Mouse (Mus musculus) hindbrain, embryonic 14.5 days (tissue): ENCODE data around the gene H2-M5. TPM values are rescaled to one million over a fixed set of nuclear protein-coding genes. Genes with fewer than 3 reads are reported as not detected.
A peak's percentile ranks its signal among the peaks of the same experiment; 100 is the strongest.
"Not testable (repeated sequence)": the region's sequence is repeated elsewhere in the genome, so short reads cannot be mapped to it uniquely, and the experiment has no call there.

Experiments used
- ATAC-seq: fragments of 200-750 bp; cut with Nextera tagmentation; 2 replicates; pipeline ENCODE4 v1.8.0; 2017; ENCODE audit warnings: moderate number of reproducible peaks, mild to moderate bottlenecking, moderate TSS enrichment, moderate library complexity; ENCODE audit not compliant: low FRiP score
- DNase-seq: peaks from one replicate; pipeline ENCODE4 v3.0.0-alpha.2; 2015; ENCODE audit warnings: low spot score
- H3K27ac ChIP-seq: fragments of 300-500 bp; sonication (generic); 2 replicates; pipeline ENCODE4 v1.5.1; 2014; ENCODE audit warnings: mild to moderate bottlenecking, moderate library complexity
- H3K27me3 ChIP-seq: fragments of 300-500 bp; sonication (generic); 2 replicates; pipeline ENCODE4 v1.6.1; 2014; ENCODE audit warnings: mild to moderate bottlenecking, low read length, mixed read lengths; ENCODE audit not compliant: control insufficient read depth, insufficient read depth
- H3K36me3 ChIP-seq: fragments of 300-500 bp; sonication (generic); replicated peaks from 2 replicates; pipeline ENCODE4 v1.6.1; 2014; ENCODE audit not compliant: control insufficient read depth, insufficient read depth
- H3K4me1 ChIP-seq: fragments of 300-500 bp; sonication (generic); replicated peaks from 2 replicates; pipeline ENCODE4 v1.6.1; 2014; ENCODE audit warnings: antibody characterized with exemption, low read length, mixed read lengths; ENCODE audit not compliant: control insufficient read depth, insufficient read depth
- H3K4me2 ChIP-seq: fragments of 300-500 bp; sonication (generic); replicated peaks from 2 replicates; pipeline ENCODE4 v1.6.1; 2014; ENCODE audit warnings: mild to moderate bottlenecking, moderate library complexity
- H3K4me3 ChIP-seq: fragments of 300-500 bp; sonication (generic); replicated peaks from 2 replicates; pipeline ENCODE4 v1.5.1; 2014; ENCODE audit warnings: mild to moderate bottlenecking, low read length
- H3K9ac ChIP-seq: fragments of 300-500 bp; sonication (generic); 2 replicates; pipeline ENCODE4 v1.6.1; 2014
- H3K9me3 ChIP-seq: fragments of 300-500 bp; sonication (generic); 2 replicates; pipeline ENCODE4 v1.6.1; 2016; ENCODE audit warnings: low read length; ENCODE audit not compliant: control insufficient read depth
- WGBS: fragments of 180-500 bp; shearing (Covaris S2); extraction: QIAGEN DNeasy Blood & Tissue Kit; methylation state at CpG from one replicate; pipeline ENCODE4 v1.1.7; 2014; 5-methylcytosine and 5-hydroxymethylcytosine counted together
- polyA plus RNA-seq: library from polyadenylated mRNA; unstranded; fragments of >200 nt; fragmentation: Nextera tagmentation; extraction: Ambion mirVana; gene quantifications from 2 replicates; pipeline ENCODE4 v1.2.1, GENCODE M21; 2014

H2-M5 gene
- polyA plus RNA-seq, 1 experiment from 2014 or later = 1.0 TPM

- Histone ChIP-seq H3K4me2 (no peak overlapping the region), H3K27ac (no peak overlapping the region), H3K27me3 (no peaks in the 10 kb centered on the region), H3K9ac (no peak overlapping the region), H3K9me3 (no peaks in the 10 kb centered on the region), H3K4me1 (no peaks in the 10 kb centered on the region), H3K4me3 (no peak overlapping the region), H3K36me3 (no peaks in the 10 kb centered on the region)
- 30% methylated on average over 7 of the region's 7 CpGs for WGBS
- ATAC-seq (no peak), DNase-seq (peak; percentile 86)
Observed at GRCm38 (mm10) chr17:36997033-36997735, 7.8 kb upstream of the H2-M5 start.

GRCm38 (mm10) chr17:36995448-36995847 lies 6.1 kb upstream of the H2-M5 start:
- 57% methylated on average over 3 of the region's 3 CpGs for WGBS

GRCm38 (mm10) chr17:36994528-36994927 lies 5.2 kb upstream of the H2-M5 start:
- Histone ChIP-seq H3K9me3 (no peaks in the 10 kb centered on the region), H3K27ac (no peak overlapping the region), H3K36me3 (no peaks in the 10 kb centered on the region), H3K9ac (no peak overlapping the region), H3K4me2 (no peak overlapping the region), H3K4me1 (no peaks in the 10 kb centered on the region), H3K27me3 (peaks cover 5% of the 10 kb centered on the region; the same call in 1 of the 2 replicates), H3K4me3 (no peak overlapping the region)
- DNase-seq = no peak
- ATAC-seq = no peak
- 88% methylated on average over 2 of the region's 2 CpGs for WGBS

More at GRCm38 (mm10) chr17:36995448-36995847, 6.1 kb upstream of the H2-M5 start:
- H3K9ac ChIP-seq = no peak overlapping the region
- no peak overlapping the region for H3K4me2 ChIP-seq
- no peaks in the 10 kb centered on the region for H3K4me1 ChIP-seq
- H3K36me3 ChIP-seq = no peaks in the 10 kb centered on the region
- ATAC-seq (no peak), DNase-seq (no peak)
- no peaks in the 10 kb centered on the region for H3K27me3 ChIP-seq
- no peak overlapping the region for H3K27ac ChIP-seq
- H3K9me3 ChIP-seq = no peaks in the 10 kb centered on the region
- no peak overlapping the region for H3K4me3 ChIP-seq

GRCm38 (mm10) chr17:36993770-36994325 lies 4.5 kb upstream of the H2-M5 start:
- H3K9ac ChIP-seq = no peak overlapping the region
- H3K27ac ChIP-seq = no peak overlapping the region
- DNase-seq (no peak), ATAC-seq (no peak)
- H3K27me3 ChIP-seq = peaks cover 11% of the 10 kb centered on the region
- WGBS = 94% methylated on average over 4 of the region's 4 CpGs
- H3K36me3 ChIP-seq = no peaks in the 10 kb centered on the region
- H3K4me1 ChIP-seq = no peaks in the 10 kb centered on the region
- no peaks in the 10 kb centered on the region for H3K9me3 ChIP-seq
- no peak overlapping the region for H3K4me2 ChIP-seq
- no peak overlapping the region for H3K4me3 ChIP-seq

- 76% methylated on average over 3 of the region's 3 CpGs for WGBS
- no peak for ATAC-seq
Observed at GRCm38 (mm10) chr17:36992336-36993104, 3.2 kb upstream of the H2-M5 start.

GRCm38 (mm10) chr17:36990630-36991029 lies 1.3 kb upstream of the H2-M5 start:
- not testable (repeated sequence) for H3K9me3 ChIP-seq, H3K9ac ChIP-seq, DNase-seq, H3K36me3 ChIP-seq, H3K4me3 ChIP-seq, ATAC-seq, H3K4me1 ChIP-seq, H3K27ac ChIP-seq, H3K4me2 ChIP-seq
- WGBS = 94% methylated on average over 6 of the region's 6 CpGs
- H3K27me3 ChIP-seq = peaks cover 28% of the 10 kb centered on the region

More at GRCm38 (mm10) chr17:36992336-36993104, 3.2 kb upstream of the H2-M5 start:
- H3K9ac ChIP-seq = no peak overlapping the region
- H3K27ac ChIP-seq = no peak overlapping the region
- peaks cover 25% of the 10 kb centered on the region for H3K27me3 ChIP-seq
- no peak for DNase-seq
- no peak overlapping the region for H3K4me3 ChIP-seq
- no peaks in the 10 kb centered on the region for H3K36me3 ChIP-seq
- H3K4me2 ChIP-seq = no peak overlapping the region
- H3K9me3 ChIP-seq = no peaks in the 10 kb centered on the region
- no peaks in the 10 kb centered on the region for H3K4me1 ChIP-seq

- Histone ChIP-seq H3K4me3 (no peak overlapping the region), H3K9ac (no peak overlapping the region), H3K27me3 (peaks cover 28% of the 10 kb centered on the region), H3K4me1 (no peaks in the 10 kb centered on the region), H3K9me3 (no peaks in the 10 kb centered on the region), H3K36me3 (no peaks in the 10 kb centered on the region), H3K4me2 (no peak overlapping the region), H3K27ac (no peak overlapping the region)
- 8% methylated on average over 24 of the region's 24 CpGs for WGBS
- ATAC-seq (no peak), DNase-seq (no peak)
Observed at GRCm38 (mm10) chr17:36988475-36988874, 862 bp downstream of the H2-M5 start.

- H3K4me3 ChIP-seq = no peak overlapping the region
- DNase-seq = no peak
- H3K36me3 ChIP-seq = no peaks in the 10 kb centered on the region
- no peak for ATAC-seq
- WGBS = 47% methylated on average over 5 of the region's 5 CpGs
- no peak overlapping the region for H3K27ac ChIP-seq
- H3K4me2 ChIP-seq = no peak overlapping the region
- no peaks in the 10 kb centered on the region for H3K4me1 ChIP-seq
- no peak overlapping the region for H3K9ac ChIP-seq
- peaks cover 3% of the 10 kb centered on the region for H3K27me3 ChIP-seq
- no peaks in the 10 kb centered on the region for H3K9me3 ChIP-seq
Observed at GRCm38 (mm10) chr17:36982253-36983155, 6.8 kb downstream of the H2-M5 start.
